Mouse (Mus musculus) forebrain, embryonic 14.5 days (tissue): ENCODE measurements around the gene Arnt. TPM values are rescaled to one million over a fixed set of nuclear protein-coding genes. Genes with fewer than 3 reads are reported as not detected.
"Not testable (repeated sequence)": the region's sequence is repeated elsewhere in the genome, so short reads cannot be mapped to it uniquely, and the experiment has no call there.

Experiments
- ATAC-seq: fragments of 200-750 bp; cut with Nextera tagmentation; 2 replicates; pipeline ENCODE4 v1.8.0; 2017; ENCODE audit warnings: mild to moderate bottlenecking, moderate library complexity
- DNase-seq: peaks from one replicate; pipeline ENCODE4 v3.0.0-alpha.2; 2015; ENCODE audit warnings: low spot score
- H3K27ac ChIP-seq: fragments of 300-500 bp; sonication (generic); 2 replicates; pipeline ENCODE4 v1.5.1; 2014; ENCODE audit warnings: low read depth, mild to moderate bottlenecking, control low read depth, low read length, moderate library complexity
- H3K27me3 ChIP-seq: fragments of 300-500 bp; sonication (generic); replicated peaks from 2 replicates; pipeline ENCODE4 v1.6.1; 2014; ENCODE audit warnings: low read length, control low read depth, mixed read lengths; ENCODE audit not compliant: control insufficient read depth, insufficient read depth
- H3K36me3 ChIP-seq: fragments of 300-500 bp; sonication (generic); 2 replicates; pipeline ENCODE4 v1.6.1; 2014; ENCODE audit warnings: low read length, control low read depth; ENCODE audit not compliant: control insufficient read depth, insufficient read depth
- H3K4me1 ChIP-seq: fragments of 300-500 bp; sonication (generic); 2 replicates; pipeline ENCODE4 v1.6.1; 2014; ENCODE audit warnings: antibody characterized with exemption, low read length, control low read depth; ENCODE audit not compliant: control insufficient read depth, insufficient read depth
- H3K4me2 ChIP-seq: fragments of 300-500 bp; sonication (generic); 2 replicates; pipeline ENCODE4 v1.6.1; 2014; ENCODE audit warnings: mild to moderate bottlenecking, control low read depth, low read length
- H3K4me3 ChIP-seq: fragments of 300-500 bp; sonication (generic); 2 replicates; pipeline ENCODE4 v1.5.1; 2014; ENCODE audit warnings: low read depth, low read length, control low read depth
- H3K9ac ChIP-seq: fragments of 300-500 bp; sonication (generic); 2 replicates; pipeline ENCODE4 v1.6.1; 2014; ENCODE audit warnings: mild to moderate bottlenecking, low read length, control low read depth, moderate library complexity
- H3K9me3 ChIP-seq: fragments of 300-500 bp; sonication (generic); replicated peaks from 2 replicates; pipeline ENCODE4 v1.6.1; 2016; ENCODE audit warnings: low read length, control low read depth, mixed read lengths; ENCODE audit not compliant: control insufficient read depth
- WGBS: fragments of 180-500 bp; shearing (Covaris S2); extraction: QIAGEN DNeasy Blood & Tissue Kit; methylation state at CpG from one replicate; pipeline ENCODE4 v1.1.7; 2014; 5-methylcytosine and 5-hydroxymethylcytosine counted together
- polyA plus RNA-seq: library from polyadenylated mRNA; unstranded; fragments of >200 nt; fragmentation: Nextera tagmentation; extraction: Ambion mirVana; gene quantifications from 2 replicates; pipeline ENCODE4 v1.2.1, GENCODE M21; 2014

The Arnt gene
- 9.0 and 12.5 TPM in 2 replicates for polyA plus RNA-seq

DNA sequence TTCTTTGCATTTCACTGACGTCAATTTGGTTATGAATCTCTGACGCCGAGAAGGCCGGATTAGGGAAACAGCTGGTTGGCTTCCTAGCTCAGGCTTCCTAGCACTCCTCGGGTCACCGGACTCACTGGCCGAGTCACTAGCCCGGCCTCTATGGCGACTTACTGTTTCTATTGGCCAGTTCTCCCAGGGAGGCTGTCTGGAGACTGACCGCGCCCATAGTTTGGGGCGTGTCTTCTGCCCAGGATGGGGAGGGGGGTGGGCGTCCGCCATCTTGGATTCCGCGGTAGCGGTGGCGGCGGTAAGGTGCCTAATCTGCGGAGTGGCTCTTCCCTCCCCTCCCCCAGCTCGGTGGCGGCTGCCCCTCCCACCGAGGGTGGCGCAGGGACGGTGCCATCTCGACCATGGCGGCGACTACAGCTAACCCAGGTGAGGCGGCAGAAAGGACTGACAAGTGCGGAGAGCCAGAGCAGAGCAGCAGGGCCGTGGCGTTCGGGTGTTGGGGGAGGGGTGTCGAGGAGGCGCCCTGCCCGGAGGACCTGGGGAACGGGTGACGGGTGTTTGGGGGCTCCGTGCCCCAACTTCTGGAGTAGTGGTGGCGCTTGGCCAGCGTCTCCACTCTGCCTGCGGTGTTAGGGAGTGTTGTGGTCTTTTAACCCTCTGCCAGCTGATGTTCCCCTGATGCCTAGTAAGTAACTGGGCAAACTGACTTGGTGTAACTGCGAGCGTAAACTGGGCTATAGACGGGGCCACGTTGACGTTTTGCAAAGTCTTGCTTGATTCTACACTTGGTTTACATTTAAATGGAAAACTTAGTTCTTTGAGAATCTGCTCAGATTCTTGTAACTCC, at the start of gene Arnt:
Gene Arnt, plus strand, starts transcription at position 253 of the 847 bp plus-strand sequence.
- Histone ChIP-seq H3K27me3 (no peaks in the 10 kb centered on the region), H3K9me3 (no peaks in the 10 kb centered on the region), H3K9ac (peak within 1 kb of the TSS; percentile 85), H3K4me1 (peaks cover 8% of the 10 kb centered on the region; the same call in 1 of the 2 replicates), H3K4me2 (peak within 1 kb of the TSS; percentile 81), H3K4me3 (peak within 1 kb of the TSS; percentile 84), H3K36me3 (peaks cover 11% of the 10 kb centered on the region), H3K27ac (peak within 1 kb of the TSS; percentile 79)
- ATAC-seq, result peak; percentile 99
- under 1% methylated on average over 47 of the region's 47 CpGs for WGBS
- DNase-seq, result peak; percentile 96

DNA sequence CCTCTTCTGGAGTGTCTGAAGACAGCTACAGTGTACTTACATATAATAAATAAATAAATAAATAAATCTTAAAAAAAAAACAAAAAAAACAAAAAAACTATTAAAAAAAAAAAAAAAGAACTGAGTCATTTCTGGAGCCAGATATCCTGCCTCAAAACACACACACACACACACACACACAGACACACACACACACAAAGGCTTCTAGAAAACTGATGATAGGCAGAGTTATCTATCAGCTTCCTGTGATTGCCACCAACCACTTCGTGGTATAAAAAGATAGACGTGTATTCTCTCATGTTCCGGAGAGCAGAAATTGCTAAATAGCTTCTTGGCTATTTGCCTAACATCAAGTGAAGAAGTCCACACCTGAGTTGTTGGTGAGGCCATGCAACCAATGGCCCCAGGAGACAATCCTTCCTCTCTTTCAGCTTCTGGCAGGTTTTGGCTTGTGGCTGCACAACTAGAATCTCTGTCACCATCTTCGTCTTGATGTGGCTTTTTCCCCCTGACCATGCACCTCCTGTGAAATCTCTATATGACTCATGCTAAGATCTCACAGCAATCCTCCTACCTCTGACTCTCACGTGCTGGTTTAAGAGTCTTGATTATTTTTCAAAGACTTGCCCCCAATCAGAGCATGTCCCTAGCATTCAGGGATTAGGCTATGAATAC, 48.6 kb upstream of the Arnt start:
- WGBS, result 92% methylated on average over 5 of the region's 5 CpGs

DNA sequence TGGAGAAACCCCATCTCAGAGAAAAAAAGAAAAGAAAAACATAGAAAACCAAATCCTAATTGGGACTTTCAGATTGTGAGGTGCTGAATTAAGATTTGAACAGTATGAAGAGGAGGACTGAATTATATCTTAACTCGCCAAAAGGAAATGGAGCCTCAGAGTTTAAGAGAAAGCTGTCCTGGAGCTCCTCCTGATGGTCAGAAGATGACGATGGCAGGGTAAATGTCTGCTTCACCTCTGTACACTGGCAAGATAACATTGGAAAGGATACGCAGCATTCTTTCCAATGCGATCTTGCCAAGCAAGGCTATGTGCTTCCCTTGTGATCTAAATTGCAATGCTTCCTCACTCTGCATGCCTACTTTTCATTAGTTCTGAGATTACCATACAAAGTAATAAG, 39.8 kb upstream of the Arnt start:
- ATAC-seq, result no peak
- Histone ChIP-seq H3K4me3 (no peak overlapping the region), H3K9ac (no peak overlapping the region), H3K4me2 (no peak overlapping the region), H3K27me3 (no peaks in the 10 kb centered on the region), H3K27ac (no peak overlapping the region), H3K36me3 (no peaks in the 10 kb centered on the region), H3K4me1 (no peaks in the 10 kb centered on the region), H3K9me3 (no peaks in the 10 kb centered on the region)
- WGBS, result 93% methylated on average over 4 of the region's 4 CpGs
- no peak for DNase-seq

More for the DNA sequence above, 48.6 kb upstream of the Arnt start:
- no peak overlapping the region for H3K4me2 ChIP-seq
- no peaks in the 10 kb centered on the region for H3K36me3 ChIP-seq
- H3K27ac ChIP-seq, result no peak overlapping the region
- H3K4me1 ChIP-seq, result no peaks in the 10 kb centered on the region
- no peaks in the 10 kb centered on the region for H3K9me3 ChIP-seq
- H3K4me3 ChIP-seq, result no peak overlapping the region
- H3K9ac ChIP-seq, result no peak overlapping the region
- no peaks in the 10 kb centered on the region for H3K27me3 ChIP-seq
- no peak for ATAC-seq
- no peak for DNase-seq

DNA sequence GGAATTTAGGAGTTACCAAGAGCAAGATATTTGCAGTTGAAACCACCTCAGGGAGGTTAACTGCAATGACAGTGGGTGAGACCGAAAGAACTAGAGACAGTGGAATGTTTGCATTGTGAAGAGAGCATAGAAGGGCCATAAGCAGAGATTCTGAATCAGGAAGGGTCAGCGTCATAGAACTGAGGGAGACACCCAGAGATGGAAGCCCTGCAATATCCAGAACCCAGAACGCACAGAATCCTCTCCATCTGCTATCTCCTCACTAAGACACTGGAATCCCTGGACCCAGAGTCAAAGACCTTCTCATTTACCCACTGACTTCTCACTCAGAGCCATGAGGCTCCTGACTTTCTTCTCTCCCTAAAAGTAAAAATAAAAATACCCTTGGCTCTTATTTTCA, 31.4 kb upstream of the Arnt start, which contains the start of gene 4930558C23Rik:
Gene 4930558C23Rik, minus strand, starts transcription at position 101 of the 400 bp plus-strand sequence.
- H3K4me2 ChIP-seq, result no peak within 1 kb of the TSS
- WGBS, result 92% methylated on average over 3 of the region's 3 CpGs
- ATAC-seq, result no peak
- H3K27ac ChIP-seq, result no peak within 1 kb of the TSS
- no peaks in the 10 kb centered on the region for H3K9me3 ChIP-seq
- H3K4me3 ChIP-seq, result no peak within 1 kb of the TSS
- H3K4me1 ChIP-seq, result no peaks in the 10 kb centered on the region
- H3K36me3 ChIP-seq, result no peaks in the 10 kb centered on the region
- H3K9ac ChIP-seq, result no peak within 1 kb of the TSS
- no peaks in the 10 kb centered on the region for H3K27me3 ChIP-seq
- DNase-seq, result no peak

DNA sequence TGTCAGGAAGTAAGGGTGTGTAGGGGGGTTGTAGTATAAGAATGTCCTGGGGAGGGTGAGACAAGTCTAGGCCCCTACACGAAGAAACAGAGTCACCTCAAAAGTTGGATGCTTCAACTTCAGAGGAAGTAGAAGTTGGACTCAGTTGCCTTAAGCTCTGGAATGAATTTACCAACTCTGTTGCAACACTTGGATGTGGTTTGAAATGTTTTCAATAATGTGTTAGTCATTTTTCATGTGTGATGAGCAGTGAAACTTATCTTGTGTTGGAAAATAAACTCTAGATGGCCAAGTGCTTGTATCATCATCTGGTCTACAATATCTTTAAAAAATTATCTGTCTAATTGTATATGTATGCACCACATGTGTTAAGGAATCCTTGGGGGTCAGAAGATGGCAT, 26.5 kb upstream of the Arnt start:
- no peak overlapping the region for H3K27ac ChIP-seq
- ATAC-seq (no peak), DNase-seq (no peak)
- H3K4me2 ChIP-seq, result no peak overlapping the region
- no peaks in the 10 kb centered on the region for H3K27me3 ChIP-seq
- H3K36me3 ChIP-seq, result no peaks in the 10 kb centered on the region
- no peaks in the 10 kb centered on the region for H3K4me1 ChIP-seq
- H3K4me3 ChIP-seq, result no peak overlapping the region
- no peaks in the 10 kb centered on the region for H3K9me3 ChIP-seq
- 82% methylated on average over 1 of the region's 1 CpGs for WGBS
- H3K9ac ChIP-seq, result no peak overlapping the region

DNA sequence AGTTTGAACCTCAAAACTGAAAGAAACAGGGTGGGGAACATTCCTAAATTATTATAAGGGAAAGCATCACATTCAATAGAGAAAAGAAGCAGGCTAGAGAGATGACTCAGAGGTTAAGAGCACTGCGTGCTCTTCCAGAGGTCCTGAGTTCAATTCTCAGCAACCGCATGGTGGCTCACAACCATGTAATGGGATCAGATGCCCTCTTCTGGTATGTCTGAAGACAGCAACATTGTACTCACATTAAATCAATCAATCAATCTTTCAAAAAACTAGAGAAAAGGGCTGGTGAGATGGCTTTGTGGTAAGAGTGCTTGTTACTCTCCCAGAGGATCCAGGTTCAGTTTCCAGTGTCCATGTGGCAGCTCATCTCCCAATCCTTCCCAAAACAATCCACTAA, 25.3 kb upstream of the Arnt start:
- H3K4me1 ChIP-seq, result no peaks in the 10 kb centered on the region
- WGBS, result 94% methylated on average over 2 of the region's 2 CpGs
- H3K9me3 ChIP-seq, result no peaks in the 10 kb centered on the region
- H3K4me2 ChIP-seq, result no peak overlapping the region
- H3K27me3 ChIP-seq, result no peaks in the 10 kb centered on the region
- no peak for ATAC-seq
- no peak overlapping the region for H3K27ac ChIP-seq
- no peak overlapping the region for H3K9ac ChIP-seq
- no peaks in the 10 kb centered on the region for H3K36me3 ChIP-seq
- no peak overlapping the region for H3K4me3 ChIP-seq
- no peak for DNase-seq

DNA sequence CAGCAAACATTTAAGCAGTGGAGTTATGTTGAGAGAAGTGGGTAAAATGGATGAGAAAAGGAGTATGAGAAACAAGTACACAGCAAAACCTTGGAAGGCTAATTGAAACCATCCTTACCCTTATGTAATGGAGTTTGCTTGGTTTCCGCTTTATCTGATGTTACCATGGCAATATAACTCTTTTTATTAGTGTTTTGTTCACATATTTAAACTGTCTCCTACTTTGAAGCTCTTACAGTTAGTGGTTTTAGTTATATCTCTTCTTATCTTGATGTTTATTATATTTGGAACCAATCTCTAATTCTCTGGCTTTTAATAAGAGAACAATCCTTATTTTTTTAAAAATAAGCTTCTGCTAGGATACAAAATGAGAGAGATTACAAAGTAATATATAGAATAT, 21.9 kb upstream of the Arnt start:
- DNase-seq (no peak), ATAC-seq (no peak)
- H3K4me3 ChIP-seq, result no peak overlapping the region
- H3K27ac ChIP-seq, result no peak overlapping the region
- no peak overlapping the region for H3K9ac ChIP-seq
- no peaks in the 10 kb centered on the region for H3K9me3 ChIP-seq
- H3K27me3 ChIP-seq, result no peaks in the 10 kb centered on the region
- H3K4me2 ChIP-seq, result no peak overlapping the region
- no peaks in the 10 kb centered on the region for H3K36me3 ChIP-seq
- 89% methylated on average over 1 of the region's 1 CpGs for WGBS
- no peaks in the 10 kb centered on the region for H3K4me1 ChIP-seq

DNA sequence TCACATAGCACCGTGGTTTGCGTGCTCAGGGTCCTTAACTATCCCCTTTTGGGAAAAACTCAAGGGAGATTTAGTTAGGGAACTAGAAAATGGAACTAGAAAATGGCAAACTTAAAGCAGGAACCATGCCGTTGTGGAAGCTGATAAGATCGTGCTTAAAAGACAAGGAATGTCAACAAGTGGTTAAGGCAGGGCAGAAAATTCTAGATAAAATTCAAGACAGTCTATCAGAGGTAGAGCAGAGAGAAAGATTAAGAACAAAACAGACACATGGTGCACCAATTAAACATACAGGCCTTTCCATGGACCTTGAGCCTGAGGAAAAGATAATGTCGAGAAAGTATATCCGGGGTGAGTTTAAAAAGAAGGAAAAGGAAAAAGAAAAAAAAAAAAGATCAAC, 16.3 kb upstream of the Arnt start:
- Histone ChIP-seq H3K4me2 (no peak overlapping the region), H3K27me3 (no peaks in the 10 kb centered on the region), H3K9ac (no peak overlapping the region), H3K4me3 (no peak overlapping the region), H3K9me3 (no peaks in the 10 kb centered on the region), H3K36me3 (no peaks in the 10 kb centered on the region), H3K27ac (no peak overlapping the region), H3K4me1 (no peaks in the 10 kb centered on the region)
- WGBS, result 90% methylated on average over 6 of the region's 6 CpGs
- ATAC-seq, result no peak
- DNase-seq, result no peak

DNA sequence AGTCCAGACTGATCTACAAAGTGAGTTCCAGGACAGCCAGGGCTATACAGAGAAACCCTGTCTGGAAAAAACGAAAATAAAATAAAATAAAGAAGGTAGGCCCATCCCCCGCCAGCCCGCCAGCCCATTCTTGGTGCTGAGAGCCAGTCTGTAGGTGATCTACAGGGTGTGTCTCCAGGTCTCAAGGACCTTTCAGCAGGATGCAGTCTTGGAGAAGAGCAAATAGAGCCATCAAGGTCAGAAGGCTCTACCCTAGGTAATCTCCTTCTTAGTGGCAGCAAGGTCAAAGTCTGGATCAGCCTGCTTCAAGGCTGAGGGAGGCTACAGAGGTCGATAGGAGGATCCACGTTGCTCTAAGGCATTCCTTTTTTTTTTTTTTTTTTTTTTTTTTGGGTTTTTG, 7.7 kb upstream of the Arnt start:
- not testable (repeated sequence) for H3K36me3 ChIP-seq, H3K4me3 ChIP-seq, H3K27me3 ChIP-seq, DNase-seq, H3K9me3 ChIP-seq, H3K4me1 ChIP-seq, H3K4me2 ChIP-seq, H3K27ac ChIP-seq, ATAC-seq, H3K9ac ChIP-seq
- 80% methylated on average over 5 of the region's 5 CpGs for WGBS
